Mouse (Mus musculus): Measurements from ENCODE around the gene Tnni2.

The Tnni2 gene

DNA sequence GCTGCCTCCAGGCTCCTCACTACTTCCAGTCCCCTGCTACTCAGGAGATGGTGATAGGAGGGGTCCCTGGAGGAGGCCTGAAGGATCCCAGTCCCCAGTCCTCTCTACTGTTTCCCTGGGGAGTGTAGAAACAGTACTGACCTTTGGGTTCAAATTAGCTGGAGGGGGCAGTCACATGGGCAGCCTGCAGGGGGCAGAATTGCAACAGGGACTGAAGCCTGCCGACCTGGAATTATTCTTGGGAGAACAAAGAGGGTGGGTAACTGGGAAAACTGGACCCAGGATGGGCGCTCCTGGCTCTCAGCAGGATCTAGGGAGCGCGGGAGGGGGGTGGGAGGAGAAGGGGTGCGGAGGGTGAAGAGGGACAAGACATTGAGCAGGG is 39.6 kb downstream of the Tnni2 start:
- no peak for DNase-seq (ENCODE audit: extremely low read depth, low read depth, low spot score)

DNA sequence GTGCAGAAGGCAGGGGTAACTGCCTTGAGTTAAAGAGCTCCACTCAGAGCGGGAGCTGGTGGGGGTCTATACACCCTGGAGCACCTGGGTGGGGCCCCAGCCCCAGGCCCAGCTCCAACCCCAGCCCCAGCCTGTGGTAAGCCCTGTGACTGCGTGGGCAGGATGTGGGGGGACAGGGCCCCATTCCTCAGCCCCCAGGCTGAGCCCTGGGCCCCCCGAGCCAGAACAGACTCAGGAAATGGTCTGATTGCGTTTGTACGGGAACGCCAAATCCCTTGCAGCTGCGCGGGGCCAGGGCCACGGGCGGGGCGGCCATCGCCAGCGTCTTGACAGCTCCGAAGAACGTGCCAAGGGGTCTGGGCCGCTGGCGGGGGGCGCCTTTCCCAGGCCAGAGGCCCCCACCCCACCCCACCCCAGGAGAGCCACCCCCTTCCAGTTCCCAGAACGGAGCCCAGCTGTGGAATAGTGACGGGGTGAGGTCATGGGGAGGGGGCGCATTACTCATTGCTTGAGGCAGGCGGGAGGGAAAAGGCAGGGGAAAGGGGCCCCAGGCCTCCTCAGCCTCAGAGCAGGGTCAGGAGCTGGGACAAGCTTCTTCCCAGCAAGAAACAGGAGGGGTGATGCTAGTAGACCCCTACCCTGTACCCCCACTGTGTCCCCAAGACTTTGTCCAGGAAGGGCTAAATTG is 40.1 kb downstream of the Tnni2 start:
- no peak for DNase-seq (ENCODE audit: extremely low read depth, low read depth, low spot score)

DNA sequence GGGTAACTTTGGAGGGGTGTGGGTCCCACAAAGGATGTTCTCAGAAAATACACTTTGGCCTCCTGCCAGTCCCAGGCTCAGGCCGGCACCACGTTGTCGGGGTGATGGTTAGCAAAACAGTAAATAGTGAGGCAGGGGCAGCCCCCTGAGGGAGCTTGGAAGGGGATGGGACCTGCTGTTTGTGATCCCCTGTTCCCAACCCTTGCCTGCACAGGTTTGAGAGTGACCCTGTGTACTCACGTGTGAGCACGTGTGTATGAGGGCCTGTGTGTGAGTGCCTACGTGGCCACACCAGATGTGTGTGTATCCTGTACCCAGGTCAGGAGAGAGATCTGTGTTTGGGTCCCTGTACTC is 40.6 kb downstream of the Tnni2 start:
- DNase-seq (ENCODE audit: extremely low read depth, low read depth, low spot score): no peak

DNA sequence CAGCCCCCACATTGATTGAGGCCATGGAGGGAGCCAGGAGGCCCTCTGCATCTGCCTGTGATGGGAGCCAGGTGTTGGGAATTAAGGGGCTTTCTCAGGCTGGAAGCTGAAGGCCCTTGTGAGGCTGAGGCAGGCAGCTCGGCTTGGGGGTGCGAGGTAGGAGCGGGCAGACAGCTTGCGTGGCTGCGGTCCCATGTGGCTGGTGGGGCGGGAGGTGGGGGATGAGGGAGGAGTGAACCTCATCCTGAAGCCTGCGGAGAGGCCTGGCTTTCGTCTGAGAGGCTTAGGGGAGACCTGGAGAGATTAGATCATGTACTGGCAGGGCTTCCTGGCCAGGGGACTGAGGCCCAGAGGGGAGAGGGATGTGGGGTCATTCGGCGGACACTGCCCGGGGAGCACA is 41.5 kb downstream of the Tnni2 start:
- DNase-seq (ENCODE audit: extremely low read depth, low read depth, low spot score): no peak

DNA sequence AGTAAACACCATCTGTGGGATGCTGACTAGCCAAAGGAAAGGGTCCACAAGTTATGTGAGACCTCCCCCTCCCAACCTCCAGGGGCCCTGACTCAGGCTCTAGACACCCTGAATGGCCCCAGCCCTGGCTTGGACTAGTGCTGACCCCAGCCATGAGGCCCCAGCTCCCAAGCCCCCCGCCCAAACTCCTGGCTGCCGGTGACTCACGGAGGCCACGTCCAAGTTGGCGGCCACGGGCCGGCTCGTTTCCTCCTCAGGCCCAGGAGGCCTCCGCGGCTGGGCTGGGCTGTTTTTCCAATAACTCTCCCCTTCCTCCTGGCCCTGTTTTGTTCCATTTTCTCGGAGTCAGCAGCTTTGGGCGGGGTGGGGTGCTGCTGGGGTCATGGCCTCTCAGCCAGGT is 43.2 kb downstream of the Tnni2 start:
- no peak for DNase-seq (ENCODE audit: extremely low read depth, low read depth, low spot score)

DNA sequence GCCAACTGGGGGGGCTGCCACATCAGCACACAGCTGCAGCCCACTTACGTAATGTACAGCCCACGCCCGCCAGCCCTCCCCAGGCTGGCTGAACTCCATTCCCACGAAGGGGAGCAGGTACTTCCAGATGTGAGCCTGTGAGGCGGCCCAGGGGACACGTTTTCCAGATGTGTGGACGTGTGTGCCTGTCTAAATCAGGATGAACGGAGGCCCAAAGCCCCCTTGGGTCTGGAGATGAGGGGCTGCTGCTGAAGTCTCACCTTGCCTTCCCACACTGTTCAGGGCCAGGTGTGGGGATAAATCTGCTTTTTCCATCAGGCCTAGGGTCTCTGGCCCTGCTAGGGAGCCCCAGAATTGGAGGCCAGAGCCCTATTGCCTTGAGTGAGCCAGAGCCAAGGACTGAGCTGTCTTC is 45.1 kb downstream of the Tnni2 start:
- no peak for DNase-seq (ENCODE audit: extremely low read depth, low read depth, low spot score)

DNA sequence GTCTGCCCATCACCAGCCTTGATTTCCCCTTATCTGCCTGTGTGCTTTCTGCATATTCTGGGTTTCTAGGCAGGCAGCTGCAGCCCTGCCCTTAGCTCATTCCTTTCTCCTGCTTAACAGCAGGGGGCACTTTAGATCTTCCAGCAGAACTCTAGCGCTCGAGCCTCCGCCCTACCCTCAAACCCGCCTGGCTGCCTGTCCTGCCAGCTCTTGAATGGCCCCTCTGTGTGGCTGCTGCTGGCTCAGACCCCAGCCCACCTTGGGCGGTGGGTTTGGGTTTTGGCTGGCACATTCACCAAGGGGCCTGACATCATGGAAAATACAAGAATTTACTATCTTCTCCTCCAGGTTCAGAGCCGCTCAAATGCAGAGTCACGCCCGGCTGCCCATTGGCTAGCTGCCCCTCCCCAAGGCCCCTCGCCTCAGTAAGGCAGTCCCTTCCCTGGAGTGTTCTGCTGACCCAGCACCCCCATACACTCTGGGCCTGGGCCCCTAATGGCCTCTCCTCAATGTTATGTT is 45.8 kb downstream of the Tnni2 start:
- no peak for DNase-seq (ENCODE audit: extremely low read depth, low read depth, low spot score)

DNA sequence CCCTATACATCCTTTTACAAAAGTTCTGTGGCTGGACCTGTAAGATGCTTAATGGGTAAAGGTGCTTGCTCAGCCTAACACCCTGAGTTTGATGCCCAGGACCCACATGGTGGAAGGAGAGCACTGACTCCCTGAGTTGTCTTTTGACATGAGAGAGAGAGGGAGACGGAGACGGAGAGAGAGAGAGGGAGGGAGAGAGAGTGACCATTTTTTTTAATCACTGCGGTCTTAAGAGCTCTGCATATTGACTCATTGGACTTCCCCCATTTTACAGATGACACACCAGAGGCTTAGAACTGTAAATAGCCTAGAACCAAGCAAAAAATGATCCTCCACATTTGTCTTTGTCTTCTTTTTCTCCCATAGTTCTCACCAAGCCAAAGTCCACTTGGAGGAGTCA is 46.4 kb downstream of the Tnni2 start:
- DNase-seq (ENCODE audit: extremely low read depth, low read depth, low spot score): no peak

DNA sequence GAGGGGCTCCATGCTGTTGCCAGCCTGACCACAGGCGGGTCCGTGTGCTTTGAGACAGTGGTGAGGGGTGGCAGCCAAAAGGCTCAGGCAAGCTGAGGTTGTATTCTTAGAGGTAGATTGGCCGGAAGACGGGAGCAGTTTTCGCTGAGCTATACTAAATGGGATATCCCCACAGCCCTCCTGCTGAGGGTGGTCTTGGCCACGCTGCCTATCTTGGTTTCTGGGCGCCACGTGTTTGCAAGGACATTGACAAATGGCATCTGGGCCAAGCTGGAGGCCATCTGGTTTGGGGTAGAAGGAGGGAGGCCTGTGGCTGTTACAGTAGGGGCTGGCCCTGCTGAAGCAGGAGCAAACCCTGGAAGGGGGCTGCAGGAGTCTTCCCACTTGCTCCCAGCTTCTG is 51.9 kb downstream of the Tnni2 start:
- DNase-seq (ENCODE audit: extremely low read depth, low read depth, low spot score): no peak
